Mouse (Mus musculus): ENCODE measurements at regions not wholly inside any gene's neighbourhood (a gene's known extent, or its start where the extent isn't known, plus 50 kb on each side); places are given as distances from the start of the nearest gene placed in this dataset.

DNA sequence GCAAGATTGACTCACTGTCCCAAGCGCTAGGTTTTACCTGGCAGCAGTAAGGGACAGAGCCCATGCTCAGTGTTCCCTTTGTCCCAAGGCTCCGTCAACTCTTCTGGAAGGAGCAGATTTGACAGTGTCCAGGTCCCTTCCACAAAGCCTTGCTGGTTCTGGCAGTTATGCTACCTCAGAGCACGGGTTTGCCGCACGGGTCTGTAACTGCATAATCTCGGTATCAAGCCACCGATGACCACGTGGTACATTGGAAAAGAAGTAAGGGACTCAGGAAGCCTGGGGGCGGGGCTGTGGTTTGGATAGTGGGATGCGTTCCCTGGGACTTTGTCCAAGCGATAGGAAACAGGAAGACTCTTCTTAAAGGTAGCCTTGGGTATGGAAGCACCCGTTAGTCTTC lies 319.3 kb downstream of the Mtx2 start:
- 55% methylated on average over 12 of the region's 12 CpGs for WGBS (ENCODE audit: insufficient replicate concordance)
- no peak for ATAC-seq (ENCODE audit: insufficient read depth)
- no peaks in the 10 kb centered on the region for H3K36me3 ChIP-seq (replicated peaks)

DNA sequence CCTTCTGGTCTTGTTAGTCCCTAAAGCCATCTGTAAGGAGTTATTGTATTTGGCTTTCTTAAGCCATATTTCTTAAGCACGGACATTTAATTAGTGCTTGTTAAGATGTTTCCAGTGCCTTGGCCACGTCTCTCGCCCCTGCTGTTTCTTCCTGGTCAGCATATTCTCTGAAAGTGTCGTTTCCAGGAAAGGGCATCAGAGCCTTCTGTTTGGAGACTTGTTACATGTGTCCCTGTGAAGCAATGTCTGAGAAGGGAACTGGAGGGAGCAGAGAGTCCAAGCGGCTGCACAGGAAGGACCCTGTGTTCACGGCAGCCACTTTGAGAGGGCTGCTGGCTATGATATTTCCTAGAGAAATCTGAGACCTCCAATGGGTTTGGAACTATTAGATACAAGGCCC lies 320.7 kb downstream of the Mtx2 start:
- Histone ChIP-seq H3K4me2 (no peak overlapping the region), H3K4me3 (replicated peaks) (no peak overlapping the region), H3K9me3 (replicated peaks) (no peaks in the 10 kb centered on the region), H3K27me3 (peaks cover 34% of the 10 kb centered on the region), H3K9ac (no peak overlapping the region), H3K36me3 (replicated peaks) (no peaks in the 10 kb centered on the region), H3K4me1 (replicated peaks) (no peaks in the 10 kb centered on the region), H3K27ac (replicated peaks) (no peak overlapping the region)
- ATAC-seq (ENCODE audit: insufficient read depth), result no peak
- 43% methylated on average over 6 of the region's 6 CpGs for WGBS (ENCODE audit: insufficient replicate concordance)

More for the DNA sequence above, 319.3 kb downstream of the Mtx2 start:
- H3K9ac ChIP-seq, result no peak overlapping the region
- no peak overlapping the region for H3K4me2 ChIP-seq
- no peak overlapping the region for H3K4me3 ChIP-seq (replicated peaks)
- H3K9me3 ChIP-seq (replicated peaks), result no peaks in the 10 kb centered on the region
- peaks cover 36% of the 10 kb centered on the region for H3K27me3 ChIP-seq
- H3K4me1 ChIP-seq (replicated peaks), result no peaks in the 10 kb centered on the region
- H3K27ac ChIP-seq (replicated peaks), result no peak overlapping the region

DNA sequence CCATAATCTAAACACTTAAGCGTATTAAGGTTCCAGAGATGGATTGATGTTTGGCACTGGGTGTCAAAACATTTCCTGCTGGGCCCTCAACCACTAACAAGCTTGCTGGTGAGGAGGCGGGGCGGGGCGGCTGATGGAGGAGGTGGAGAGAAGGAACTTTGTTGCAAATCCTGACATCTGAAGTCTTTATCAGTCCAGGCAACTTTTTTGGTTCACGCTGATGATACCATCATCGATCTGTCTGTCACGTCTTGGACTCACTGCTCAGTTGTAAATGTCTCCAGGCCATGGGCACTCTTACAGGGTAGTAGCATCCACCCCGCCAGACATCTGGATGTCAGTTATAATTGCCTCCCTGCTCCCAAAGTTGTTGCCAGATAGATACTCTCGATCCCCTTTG lies 321.8 kb downstream of the Mtx2 start:
- H3K27ac ChIP-seq (replicated peaks), result no peak overlapping the region
- no peak for ATAC-seq (ENCODE audit: insufficient read depth)
- H3K4me3 ChIP-seq (replicated peaks), result no peak overlapping the region
- no peaks in the 10 kb centered on the region for H3K36me3 ChIP-seq (replicated peaks)
- H3K4me2 ChIP-seq, result no peak overlapping the region
- H3K4me1 ChIP-seq (replicated peaks), result no peaks in the 10 kb centered on the region
- no peaks in the 10 kb centered on the region for H3K9me3 ChIP-seq (replicated peaks)
- peaks cover 34% of the 10 kb centered on the region for H3K27me3 ChIP-seq
- WGBS (ENCODE audit: insufficient replicate concordance), result 48% methylated on average over 9 of the region's 9 CpGs
- no peak overlapping the region for H3K9ac ChIP-seq

DNA sequence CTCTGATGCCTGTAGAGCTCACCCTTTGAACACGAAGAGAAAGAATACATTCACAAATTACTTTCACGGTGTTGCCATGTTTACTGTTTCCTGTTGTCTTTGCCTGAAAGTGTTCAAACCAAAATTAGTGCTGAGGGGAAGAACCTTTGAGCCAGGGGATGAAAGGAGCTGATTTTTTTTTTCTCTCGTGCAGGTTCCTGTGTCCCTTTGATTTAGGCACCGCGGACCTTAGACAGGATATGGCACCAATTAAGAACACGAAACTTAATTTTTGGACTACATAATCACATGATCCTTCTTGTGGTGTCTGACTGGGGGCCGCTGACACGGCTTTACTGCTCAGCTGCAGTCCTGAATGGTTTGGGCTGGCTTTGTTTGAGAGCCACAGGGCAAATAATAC lies 322.4 kb downstream of the Mtx2 start:
- Histone ChIP-seq H3K9ac (no peak overlapping the region), H3K27ac (replicated peaks) (no peak overlapping the region), H3K27me3 (peaks cover 31% of the 10 kb centered on the region), H3K4me2 (no peak overlapping the region), H3K4me1 (replicated peaks) (no peaks in the 10 kb centered on the region), H3K4me3 (replicated peaks) (no peak overlapping the region), H3K36me3 (replicated peaks) (no peaks in the 10 kb centered on the region), H3K9me3 (replicated peaks) (no peaks in the 10 kb centered on the region)
- WGBS (ENCODE audit: insufficient replicate concordance), result 47% methylated on average over 8 of the region's 8 CpGs
- no peak for ATAC-seq (ENCODE audit: insufficient read depth)

DNA sequence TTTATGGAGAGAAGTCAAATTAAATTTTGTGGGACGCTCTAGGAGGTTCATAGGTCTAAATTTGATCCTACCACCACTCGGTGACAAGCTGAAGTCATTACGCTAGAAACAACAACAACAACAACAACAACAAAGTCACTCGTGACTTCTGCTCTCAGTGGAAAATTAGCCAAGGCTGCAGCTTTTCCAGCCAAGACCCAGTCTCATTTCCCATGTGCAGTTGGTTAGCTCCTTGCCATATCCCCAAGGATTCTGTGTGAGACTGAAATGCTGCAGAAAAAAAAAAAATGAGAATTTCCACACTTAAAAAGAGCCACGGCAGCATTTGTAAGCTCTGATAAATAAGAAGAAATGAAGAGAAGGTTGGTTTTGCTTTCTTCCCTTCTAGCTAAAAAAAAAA lies 323.4 kb downstream of the Mtx2 start:
- no peaks in the 10 kb centered on the region for H3K9me3 ChIP-seq (replicated peaks)
- WGBS (ENCODE audit: insufficient replicate concordance), result 67% methylated on average over 5 of the region's 5 CpGs
- no peak overlapping the region for H3K4me2 ChIP-seq
- H3K27me3 ChIP-seq, result peaks cover 28% of the 10 kb centered on the region
- H3K4me3 ChIP-seq (replicated peaks), result no peak overlapping the region
- H3K4me1 ChIP-seq (replicated peaks), result no peaks in the 10 kb centered on the region
- H3K9ac ChIP-seq, result no peak overlapping the region
- no peak for ATAC-seq (ENCODE audit: insufficient read depth)
- H3K36me3 ChIP-seq (replicated peaks), result no peaks in the 10 kb centered on the region
- H3K27ac ChIP-seq (replicated peaks), result no peak overlapping the region

DNA sequence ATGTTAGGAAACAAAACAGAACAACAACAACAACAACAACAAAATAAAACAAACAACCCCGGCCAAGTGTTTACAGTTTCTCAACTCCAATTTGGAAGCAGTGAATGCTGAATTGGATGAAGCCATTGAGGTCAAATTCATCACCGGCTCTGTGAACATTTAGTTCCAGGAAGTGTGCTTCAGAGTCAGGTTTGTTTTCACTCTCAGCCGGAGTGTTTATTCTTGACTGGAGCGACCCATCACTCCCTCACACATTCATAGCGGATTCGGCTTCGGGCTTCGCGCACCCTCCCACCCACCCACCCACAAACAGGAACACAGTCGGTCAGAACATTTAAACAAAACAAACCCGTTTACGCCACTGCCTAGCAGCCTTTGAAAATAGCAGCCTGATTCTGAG lies 324.0 kb downstream of the Mtx2 start:
- no peaks in the 10 kb centered on the region for H3K36me3 ChIP-seq (replicated peaks)
- H3K9me3 ChIP-seq (replicated peaks), result no peaks in the 10 kb centered on the region
- peaks cover 26% of the 10 kb centered on the region for H3K27me3 ChIP-seq
- 8% methylated on average over 12 of the region's 12 CpGs for WGBS (ENCODE audit: insufficient replicate concordance)
- no peak for ATAC-seq (ENCODE audit: insufficient read depth)
- no peak overlapping the region for H3K4me2 ChIP-seq
- no peak overlapping the region for H3K27ac ChIP-seq (replicated peaks)
- no peak overlapping the region for H3K4me3 ChIP-seq (replicated peaks)
- H3K4me1 ChIP-seq (replicated peaks), result no peaks in the 10 kb centered on the region
- H3K9ac ChIP-seq, result no peak overlapping the region

DNA sequence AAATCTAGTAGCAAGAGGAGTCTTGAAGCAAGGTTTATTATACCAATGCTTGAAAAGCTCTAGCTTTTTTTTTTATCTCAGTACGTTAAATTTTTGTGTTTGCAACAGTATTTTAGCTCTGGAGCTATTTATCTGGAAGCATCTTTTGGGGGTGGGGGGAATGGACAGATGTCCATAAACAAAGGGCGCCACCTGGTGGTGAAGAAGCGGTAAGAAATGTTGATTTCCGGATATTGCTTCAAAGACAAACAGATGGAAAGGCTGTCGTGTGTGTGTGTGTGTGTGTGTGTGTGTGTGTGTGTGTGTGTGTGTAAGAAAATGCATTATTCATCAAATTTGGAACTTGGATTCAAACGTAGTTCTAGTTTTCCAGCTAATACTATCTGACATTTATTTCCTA lies 325.4 kb downstream of the Mtx2 start:
- H3K9me3 ChIP-seq (replicated peaks), result no peaks in the 10 kb centered on the region
- peaks cover 21% of the 10 kb centered on the region for H3K27me3 ChIP-seq
- no peak overlapping the region for H3K9ac ChIP-seq
- no peak overlapping the region for H3K4me3 ChIP-seq (replicated peaks)
- H3K4me1 ChIP-seq (replicated peaks), result no peaks in the 10 kb centered on the region
- under 1% methylated on average over 6 of the region's 6 CpGs for WGBS (ENCODE audit: insufficient replicate concordance)
- no peaks in the 10 kb centered on the region for H3K36me3 ChIP-seq (replicated peaks)
- no peak for ATAC-seq (ENCODE audit: insufficient read depth)
- H3K27ac ChIP-seq (replicated peaks), result no peak overlapping the region
- H3K4me2 ChIP-seq, result no peak overlapping the region

DNA sequence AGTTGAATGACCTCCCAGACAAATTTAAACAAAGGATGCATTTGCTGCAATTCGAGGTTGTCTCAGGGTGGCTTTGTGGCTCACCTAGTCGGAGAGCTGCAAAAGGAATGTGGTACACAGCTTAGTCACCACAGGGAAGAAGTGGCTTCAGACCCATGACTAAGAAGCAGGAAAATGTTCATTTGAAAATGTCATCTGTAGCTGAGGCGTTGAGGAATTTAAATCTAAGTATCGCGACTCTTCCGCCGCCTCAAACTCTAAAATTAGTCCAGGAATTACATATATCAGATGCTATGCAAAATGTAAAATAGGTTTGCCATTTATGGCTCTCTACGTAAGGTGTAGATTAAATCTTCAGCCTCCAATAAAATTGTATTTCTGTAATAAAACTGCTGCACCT lies 325.9 kb downstream of the Mtx2 start:
- H3K4me3 ChIP-seq (replicated peaks), result no peak overlapping the region
- H3K27me3 ChIP-seq, result peaks cover 21% of the 10 kb centered on the region
- no peak overlapping the region for H3K9ac ChIP-seq
- no peak for ATAC-seq (ENCODE audit: insufficient read depth)
- WGBS (ENCODE audit: insufficient replicate concordance), result 77% methylated on average over 8 of the region's 8 CpGs
- no peaks in the 10 kb centered on the region for H3K4me1 ChIP-seq (replicated peaks)
- no peak overlapping the region for H3K4me2 ChIP-seq
- H3K36me3 ChIP-seq (replicated peaks), result no peaks in the 10 kb centered on the region
- no peak overlapping the region for H3K27ac ChIP-seq (replicated peaks)
- H3K9me3 ChIP-seq (replicated peaks), result no peaks in the 10 kb centered on the region

DNA sequence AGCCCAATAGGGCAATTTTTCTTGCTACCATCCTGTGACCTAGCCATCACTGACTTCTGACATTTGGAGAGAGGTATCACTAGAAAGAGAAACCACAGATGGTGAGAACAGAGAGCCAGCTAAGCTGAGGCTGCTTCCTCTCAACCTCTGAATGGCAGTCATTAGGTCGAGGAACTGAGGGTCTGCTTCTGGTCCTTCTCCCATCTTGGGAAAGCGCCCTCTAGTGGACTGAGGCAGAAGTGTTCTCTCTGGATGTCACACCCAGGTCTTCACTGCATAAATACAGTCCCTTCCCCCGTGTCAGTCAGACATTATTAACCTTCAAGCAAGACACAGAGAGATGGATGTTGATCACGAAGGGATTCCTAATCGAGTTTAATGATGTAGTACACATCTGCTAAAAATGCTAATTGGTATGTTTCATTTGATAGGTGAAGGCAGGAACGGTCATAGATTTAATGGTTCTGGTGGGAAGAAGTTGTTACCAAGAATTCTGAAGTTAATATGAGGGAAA lies 326.9 kb downstream of the Mtx2 start:
- no peaks in the 10 kb centered on the region for H3K4me1 ChIP-seq (replicated peaks)
- no peak overlapping the region for H3K4me3 ChIP-seq (replicated peaks)
- H3K9me3 ChIP-seq (replicated peaks), result no peaks in the 10 kb centered on the region
- no peak overlapping the region for H3K9ac ChIP-seq
- H3K27me3 ChIP-seq, result peaks cover 18% of the 10 kb centered on the region
- no peak for ATAC-seq (ENCODE audit: insufficient read depth)
- 22% methylated on average over 6 of the region's 6 CpGs for WGBS (ENCODE audit: insufficient replicate concordance)
- no peak overlapping the region for H3K27ac ChIP-seq (replicated peaks)
- no peaks in the 10 kb centered on the region for H3K36me3 ChIP-seq (replicated peaks)
- H3K4me2 ChIP-seq, result no peak overlapping the region

DNA sequence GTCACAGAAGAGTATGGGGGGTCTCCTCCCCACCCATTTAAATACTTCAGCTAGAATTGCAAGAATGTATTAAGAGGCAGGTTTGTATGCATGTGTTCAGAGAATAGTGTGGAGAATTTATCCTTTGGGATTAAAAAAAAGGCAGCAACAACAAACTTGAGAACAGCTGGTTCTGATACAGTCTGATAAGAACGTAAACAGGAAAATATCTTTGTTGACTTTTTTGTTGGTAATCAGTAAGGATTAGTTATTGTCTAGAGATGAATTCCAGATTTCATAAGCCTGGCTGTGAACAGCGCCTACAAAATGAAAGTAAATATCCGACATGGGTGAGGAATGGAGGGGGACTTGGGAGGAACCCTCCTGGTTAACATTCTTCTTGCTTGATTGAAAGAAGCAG lies 328.8 kb downstream of the Mtx2 start:
- 52% methylated on average over 3 of the region's 3 CpGs for WGBS (ENCODE audit: insufficient replicate concordance)
- Histone ChIP-seq H3K4me2 (no peak overlapping the region), H3K36me3 (replicated peaks) (no peaks in the 10 kb centered on the region), H3K4me3 (replicated peaks) (no peak overlapping the region), H3K27ac (replicated peaks) (no peak overlapping the region), H3K9ac (no peak overlapping the region), H3K27me3 (peaks cover 10% of the 10 kb centered on the region), H3K9me3 (replicated peaks) (no peaks in the 10 kb centered on the region), H3K4me1 (replicated peaks) (no peaks in the 10 kb centered on the region)
- no peak for ATAC-seq (ENCODE audit: insufficient read depth)

DNA sequence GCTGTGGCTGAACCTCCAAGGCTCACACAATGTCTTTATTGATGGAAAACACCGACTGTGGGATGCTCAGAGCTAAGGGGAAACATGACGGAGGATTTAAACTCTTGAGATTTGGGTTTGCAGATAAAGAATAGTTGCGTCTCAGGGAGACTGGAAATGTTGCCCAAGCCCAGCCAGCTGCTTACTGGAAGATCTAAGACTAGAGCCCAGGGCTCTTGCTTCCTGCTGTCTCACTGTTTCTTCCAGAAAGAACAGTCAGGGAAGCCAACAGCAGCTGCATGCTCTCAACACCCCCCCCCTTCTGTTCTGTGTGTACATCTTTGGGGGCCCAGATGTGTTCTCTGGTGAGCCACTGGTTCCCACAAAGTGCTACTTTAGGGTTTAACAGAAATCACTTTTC lies 333.0 kb downstream of the Mtx2 start:
- Histone ChIP-seq H3K9ac (no peak overlapping the region), H3K36me3 (replicated peaks) (no peaks in the 10 kb centered on the region), H3K27ac (replicated peaks) (no peak overlapping the region), H3K4me1 (replicated peaks) (no peaks in the 10 kb centered on the region), H3K4me2 (no peak overlapping the region), H3K27me3 (no peaks in the 10 kb centered on the region), H3K9me3 (replicated peaks) (no peaks in the 10 kb centered on the region), H3K4me3 (replicated peaks) (no peak overlapping the region)
- WGBS (ENCODE audit: insufficient replicate concordance), result 40% methylated on average over 3 of the region's 3 CpGs
- no peak for ATAC-seq (ENCODE audit: insufficient read depth)

DNA sequence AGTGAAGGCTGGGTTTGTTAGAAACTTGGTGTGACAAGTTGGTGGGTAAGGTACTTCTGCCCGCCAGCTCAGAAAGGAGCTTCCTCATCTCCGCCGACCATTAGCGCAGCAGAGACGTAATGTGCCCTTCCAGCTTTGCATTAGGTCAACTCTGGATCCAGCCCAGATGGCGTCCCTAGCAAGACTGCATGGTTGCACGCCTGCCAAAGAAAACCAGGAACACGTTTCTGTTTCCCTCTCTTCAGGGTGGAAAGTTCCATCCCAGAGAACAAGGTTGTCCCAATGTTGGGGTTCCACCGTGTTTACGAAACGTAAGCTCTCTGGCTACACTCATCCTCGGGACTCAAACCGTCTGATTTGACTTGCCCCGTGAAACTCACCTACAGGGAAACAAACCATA lies 335.5 kb downstream of the Mtx2 start:
- H3K9ac ChIP-seq, result no peak overlapping the region
- H3K4me1 ChIP-seq (replicated peaks), result no peaks in the 10 kb centered on the region
- no peaks in the 10 kb centered on the region for H3K27me3 ChIP-seq
- no peaks in the 10 kb centered on the region for H3K9me3 ChIP-seq (replicated peaks)
- no peak for ATAC-seq (ENCODE audit: insufficient read depth)
- WGBS (ENCODE audit: insufficient replicate concordance), result 71% methylated on average over 14 of the region's 14 CpGs
- no peak overlapping the region for H3K27ac ChIP-seq (replicated peaks)
- no peak overlapping the region for H3K4me3 ChIP-seq (replicated peaks)
- H3K36me3 ChIP-seq (replicated peaks), result no peaks in the 10 kb centered on the region
- no peak overlapping the region for H3K4me2 ChIP-seq

Measured in liver, embryonic 15.5 days (tissue).